Mouse (Mus musculus) liver, adult 2 months (tissue): ENCODE results near the gene Dnttip1.

Experiments used
- CTCF ChIP-seq: fragments of 200-500 bp; IDR thresholded peaks from 2 replicates; pipeline ENCODE4 v1.5.1; 2011; ENCODE audit warnings: low read depth, low read length, control low read depth
- POLR2A ChIP-seq: fragments of 200-500 bp; IDR thresholded peaks from 2 replicates; pipeline ENCODE4 v1.6.1; 2011; ENCODE audit warnings: low read length, control low read depth; ENCODE audit not compliant: insufficient read depth; ENCODE audit errors: extremely low read depth

DNA sequence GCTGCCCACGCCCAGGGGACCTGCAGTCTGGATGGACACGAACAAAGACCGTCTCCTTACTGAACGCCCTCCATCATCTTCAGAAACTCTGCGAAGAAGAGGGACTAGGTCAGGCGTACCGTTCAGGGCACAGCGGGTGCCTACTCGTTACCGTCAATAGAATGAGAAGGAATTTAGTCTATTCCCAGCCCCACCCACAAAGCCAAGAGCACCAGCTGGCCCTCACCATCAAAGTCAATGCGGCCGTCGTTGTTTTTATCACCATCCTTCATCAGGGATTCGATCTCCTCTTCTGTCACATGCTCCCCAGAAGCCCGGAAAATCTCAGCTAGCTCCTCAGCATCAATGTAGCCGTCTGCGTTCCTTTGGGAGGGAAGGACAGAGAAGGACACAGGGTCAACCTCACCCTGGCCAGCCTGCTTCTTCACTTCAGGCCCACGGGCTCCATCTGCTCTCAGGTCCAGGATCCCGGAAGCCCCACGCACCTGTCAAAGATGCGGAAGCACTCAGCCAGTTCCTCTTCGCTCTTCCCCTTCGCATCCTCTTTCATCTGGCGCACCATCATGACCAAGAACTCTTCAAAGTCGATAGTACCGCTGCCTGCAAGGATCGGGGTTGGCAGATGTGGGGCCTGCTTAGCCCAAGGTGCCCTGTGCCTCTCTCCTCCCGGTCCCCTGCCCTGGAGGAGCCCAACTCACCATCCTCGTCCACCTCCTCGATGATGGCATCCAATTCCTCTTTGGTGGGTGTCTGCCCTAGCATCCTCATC lies 31.6 kb downstream of the Dnttip1 start:
- TF ChIP-seq CTCF (no peak), POLR2A (no peak)
